Mouse (Mus musculus): Measurements from ENCODE around the gene Fnbp1l.

Gene Fnbp1l

DNA sequence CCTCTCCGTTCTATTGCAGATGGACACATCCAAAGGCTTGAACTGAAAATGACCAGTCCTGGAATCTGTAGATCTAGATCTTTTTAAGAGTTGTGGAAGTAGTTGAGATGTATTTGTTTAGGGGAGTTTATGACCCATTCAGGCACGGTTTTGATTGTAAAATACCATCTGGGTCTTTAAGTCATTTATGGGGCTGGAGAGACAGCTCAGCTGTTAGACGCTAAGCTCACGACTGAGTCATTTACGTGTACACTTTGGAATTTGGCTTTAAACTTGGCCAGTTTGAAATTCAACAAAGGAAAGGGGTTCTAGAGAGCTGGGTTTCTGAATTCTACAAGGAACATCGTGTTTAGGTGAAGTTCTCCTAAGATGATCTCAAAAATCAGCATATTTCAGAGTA is 124.8 kb downstream of the Fnbp1l start:
- no peak for DNase-seq (ENCODE audit: low spot score in 2 of 2)

DNA sequence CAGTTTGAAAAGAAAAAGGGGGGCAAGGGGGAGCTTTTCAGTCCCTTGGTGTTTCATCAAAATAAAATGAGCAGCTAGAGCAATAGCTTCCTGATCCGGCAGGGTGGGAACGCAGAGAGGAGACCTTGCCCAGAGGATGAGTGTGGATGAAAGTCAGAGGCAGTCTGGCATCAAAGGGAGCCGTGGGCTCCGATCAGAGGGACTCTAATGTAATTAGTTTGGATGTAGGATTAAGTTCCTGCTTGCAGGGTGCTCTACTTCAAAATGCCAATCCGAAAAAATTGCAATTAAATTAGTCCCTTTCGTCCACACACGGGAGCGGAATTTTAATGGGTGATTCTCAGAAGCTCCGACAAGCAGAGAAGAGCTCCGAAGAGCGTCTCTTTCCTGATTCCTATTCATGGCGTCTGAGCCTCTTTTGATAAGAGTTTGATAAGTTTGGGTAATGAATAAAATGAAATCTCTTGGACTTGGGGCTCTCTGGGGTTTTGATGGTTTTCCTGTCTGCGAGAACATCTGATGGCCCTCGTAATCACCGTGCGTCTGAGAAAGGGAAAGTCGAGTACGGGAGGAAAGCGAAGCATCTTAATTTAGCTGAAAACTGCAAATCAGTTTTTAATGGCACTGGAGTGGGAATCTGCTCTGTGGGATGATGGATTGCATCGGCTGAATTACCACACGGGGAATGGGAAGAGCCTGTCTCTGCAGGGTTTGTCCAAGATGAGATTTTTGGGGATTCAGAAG is 126.5 kb downstream of the Fnbp1l start:
- peak in 1 of 2 experiments; percentile 47 for DNase-seq (ENCODE audit: low spot score in 2 of 2)

DNA sequence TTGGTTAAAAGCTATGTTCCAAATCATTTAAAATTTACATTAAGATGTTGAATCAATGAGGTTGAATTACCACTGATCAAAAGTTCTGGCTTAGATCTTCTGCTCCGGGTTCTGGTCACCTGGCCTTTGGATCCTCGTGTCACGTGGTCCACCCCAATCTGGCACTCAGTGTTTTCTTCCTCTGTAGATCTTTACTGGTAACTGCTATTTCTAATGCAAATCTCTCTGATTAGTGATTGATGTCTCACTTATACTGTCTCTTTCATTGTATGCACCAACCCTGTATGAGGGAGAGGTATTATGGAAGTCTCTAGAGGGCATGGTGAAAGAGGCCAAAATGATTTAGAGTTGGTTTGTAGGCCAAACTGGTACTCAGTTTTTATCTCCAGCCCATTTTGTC is 127.5 kb downstream of the Fnbp1l start:
- no peak for DNase-seq (ENCODE audit: low spot score in 2 of 2)

DNA sequence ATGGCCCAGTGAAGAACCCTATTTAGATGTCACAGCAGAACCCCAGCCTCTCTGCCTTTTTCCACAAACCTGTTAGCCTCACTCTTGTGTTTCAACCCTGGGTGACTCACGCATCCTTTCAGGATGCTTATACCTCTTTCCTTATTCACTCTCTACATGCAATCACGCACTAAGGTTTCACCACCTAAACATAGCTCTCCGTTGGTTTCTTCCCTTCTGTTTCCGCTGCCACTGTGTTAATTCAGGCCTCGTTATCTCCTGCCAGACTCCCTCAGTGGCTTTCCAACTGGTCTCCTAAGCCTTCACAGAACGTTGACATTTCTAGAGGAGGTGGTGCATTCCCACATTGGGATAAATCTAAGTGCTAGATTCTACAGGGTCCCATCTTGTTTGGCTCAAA is 128.9 kb downstream of the Fnbp1l start:
- peak in 1 of 2 experiments; percentile 69 for DNase-seq (ENCODE audit: low spot score in 2 of 2)
